Mouse (Mus musculus) kidney, adult 2 months (tissue): ENCODE data around the gene Acer3.

Experiments
- CTCF ChIP-seq: fragments of 200-500 bp; conservative IDR thresholded peaks from 2 replicates; pipeline ENCODE4 v1.5.1; 2011; ENCODE audit warnings: low read depth, mild to moderate bottlenecking, control low read depth, low read length, moderate library complexity, mixed read lengths; ENCODE audit not compliant: insufficient read depth, insufficient read length
- POLR2A ChIP-seq: fragments of 200-500 bp; IDR thresholded peaks from one replicate; pipeline ENCODE4 v1.6.1; 2011; ENCODE audit warnings: low read depth, low read length, control low read depth

DNA sequence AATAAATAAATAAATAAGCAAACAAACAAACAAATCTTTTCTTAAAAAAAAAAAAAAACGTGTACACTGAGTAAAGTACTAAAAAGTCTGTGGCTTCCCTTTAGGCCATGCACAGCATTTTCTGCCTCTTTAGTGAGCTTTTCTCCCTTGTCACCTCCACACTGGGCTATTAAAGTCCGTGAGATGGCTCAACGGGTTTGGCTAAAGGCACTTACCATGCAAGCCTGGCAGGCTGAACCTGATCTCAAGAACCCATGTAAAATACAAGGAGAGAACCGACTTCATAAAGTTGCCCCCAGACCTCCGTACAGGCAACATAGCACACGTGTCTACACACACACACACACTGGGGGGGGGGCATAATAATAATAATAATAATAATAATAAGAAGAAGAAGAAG, 10.7 kb downstream of the Acer3 start:
- TF ChIP-seq CTCF = no peak
- TF ChIP-seq POLR2A = no peak
